Mouse (Mus musculus) monocyte, adult 5-6 weeks (primary cell): ENCODE data around the gene Sbno1. TPM values are rescaled to one million over a fixed set of nuclear protein-coding genes. Genes with fewer than 3 reads are reported as not detected.
"Not testable (repeated sequence)": the region's sequence is repeated elsewhere in the genome, so short reads cannot be mapped to it uniquely, and the experiment has no call there.

Experiments
- ATAC-seq: fragments of 153-309, 156-312 bp; replicated peaks from 2 replicates; pipeline ENCODE4 v1.8.0; 2017; ENCODE audit warnings: mild to moderate bottlenecking; ENCODE audit not compliant: low TSS enrichment, insufficient number of reproducible peaks, severe bottlenecking, poor library complexity, low FRiP score
- total RNA-seq: library from RNA; stranded (forward); fragments of 200-1000, 200-491, 200-594 nt; gene quantifications from 3 replicates; pipeline ENCODE4 v1.2.3, GENCODE M21; 2017

The Sbno1 gene
- total RNA-seq, 1 experiment from 2014 or later = 193 TPM

DNA sequence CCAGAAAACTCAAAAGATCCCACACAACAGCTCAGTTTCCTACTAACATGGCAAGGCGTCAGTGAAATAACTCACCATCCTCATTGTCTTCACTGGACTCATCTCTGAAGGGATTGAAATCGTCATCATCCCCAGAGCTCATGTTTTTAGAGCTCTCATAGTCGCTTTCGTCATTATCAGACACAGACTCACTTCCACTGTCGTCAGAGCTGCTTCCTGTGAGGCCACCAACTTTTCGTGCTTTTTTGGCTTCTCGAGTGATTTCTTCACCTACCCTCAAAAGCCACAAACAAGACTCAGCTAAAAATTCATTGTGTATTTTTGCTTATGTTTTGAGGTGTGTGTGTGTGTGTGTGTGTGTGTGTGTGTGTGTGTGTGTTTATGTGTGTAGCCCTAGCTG, 32.1 kb downstream of the Sbno1 start:
- no peak for ATAC-seq

- no peak for ATAC-seq
These were observed 33.4 kb downstream of the Sbno1 start for GRCm38 (mm10) chr5:124392412-124392811.

DNA sequence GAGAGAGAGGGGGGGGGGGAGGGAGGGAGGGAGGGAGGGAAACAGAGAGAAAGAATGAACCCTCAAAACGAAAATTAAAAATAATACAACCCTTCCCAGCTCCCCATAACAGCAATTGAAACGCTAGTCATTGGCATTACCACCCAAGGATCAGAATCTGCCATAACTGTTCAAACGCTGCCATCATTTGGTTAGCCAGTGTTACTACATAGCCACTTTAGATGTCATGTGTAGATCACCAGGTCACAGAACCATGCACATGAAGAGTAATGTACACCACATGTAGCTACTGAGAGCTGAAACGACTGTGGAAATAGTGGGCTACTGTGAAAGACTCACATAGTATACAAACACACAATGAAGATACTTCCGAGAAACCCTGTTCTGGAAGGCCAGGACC, 37.9 kb downstream of the Sbno1 start:
- ATAC-seq = no peak

GRCm38 (mm10) chr5:124380121-124380520, 45.7 kb downstream of the Sbno1 start:
- ATAC-seq = no peak

DNA sequence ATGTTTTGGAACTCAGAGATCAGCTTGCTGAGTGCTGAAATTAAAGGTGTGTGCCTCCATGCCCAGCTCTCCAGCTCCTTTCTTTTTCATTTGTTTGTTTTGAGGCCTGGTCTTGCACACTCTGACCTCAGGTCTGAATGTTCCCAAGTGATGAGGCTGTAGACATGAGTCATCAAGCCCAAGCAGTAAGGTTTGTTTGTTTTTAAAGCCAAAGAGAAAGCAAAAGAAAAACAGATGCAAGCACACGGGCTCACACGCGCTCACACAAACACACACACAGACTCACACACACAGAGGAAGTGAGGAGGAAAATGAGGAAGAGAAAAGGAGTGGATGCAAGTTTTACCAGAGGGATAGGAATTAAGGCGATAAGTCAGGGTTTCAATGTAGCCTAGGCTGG, 48.7 kb downstream of the Sbno1 start:
- peak; percentile 56 for ATAC-seq

DNA sequence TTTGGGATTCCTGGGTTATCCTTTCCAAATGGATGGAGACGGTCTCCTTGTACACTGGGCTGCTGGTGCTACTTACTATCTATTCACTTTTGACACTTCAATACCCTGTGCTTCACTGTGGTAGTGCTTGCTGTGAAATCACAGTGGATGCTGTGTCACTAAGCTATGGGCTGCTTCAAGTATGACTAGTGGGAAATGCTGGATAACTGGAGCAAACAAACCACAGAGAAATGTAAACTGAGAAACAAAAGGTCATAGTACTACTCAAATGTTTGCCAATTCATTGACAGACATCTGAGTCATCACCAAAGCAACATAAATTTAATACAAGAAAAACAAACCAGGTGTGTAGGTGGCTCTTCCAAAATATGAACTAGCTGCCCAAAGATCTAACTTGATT, 49.4 kb downstream of the Sbno1 start:
- no peak for ATAC-seq

GRCm38 (mm10) chr5:124374298-124374697, 51.5 kb downstream of the Sbno1 start:
- no peak for ATAC-seq

DNA sequence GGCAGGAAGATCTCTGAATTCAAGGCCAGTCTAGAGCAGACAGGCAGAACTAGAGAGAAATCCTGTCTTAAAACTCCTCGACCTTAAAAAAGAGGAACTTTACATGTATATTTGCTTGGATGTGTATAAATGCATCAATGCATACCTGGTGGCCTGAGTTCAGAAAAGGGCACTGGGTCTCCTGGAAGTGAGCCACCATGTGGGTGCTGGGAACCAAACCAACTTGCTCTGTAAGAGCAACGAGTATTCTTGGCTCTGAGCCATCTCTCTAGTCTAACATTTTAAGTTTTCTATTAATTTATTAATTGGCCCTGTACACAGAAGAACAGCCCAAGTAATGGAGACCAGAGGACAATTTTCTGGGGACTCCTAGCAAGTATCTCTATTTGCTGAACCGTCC, 59.1 kb downstream of the Sbno1 start:
- ATAC-seq = no peak

DNA sequence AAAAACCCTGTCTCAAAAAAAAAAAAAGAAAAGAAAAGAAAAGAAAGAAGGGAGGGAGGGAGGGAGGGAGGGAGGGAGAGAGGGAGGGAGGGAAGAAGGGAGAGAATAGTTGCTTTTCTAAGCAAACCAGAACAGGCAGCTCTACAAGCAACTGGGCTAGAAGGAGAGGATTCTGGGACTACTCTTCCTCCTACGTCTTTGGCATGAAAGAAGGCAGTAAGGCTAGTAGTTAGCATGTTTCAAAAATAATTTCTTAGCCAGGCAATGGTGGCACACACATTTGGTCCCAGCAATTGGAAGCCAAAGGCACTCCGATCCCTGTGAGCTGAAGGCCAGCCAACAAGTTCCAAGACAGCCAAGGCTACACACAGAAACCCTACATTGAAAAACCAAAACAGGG, 60.0 kb downstream of the Sbno1 start:
- ATAC-seq = no peak

DNA sequence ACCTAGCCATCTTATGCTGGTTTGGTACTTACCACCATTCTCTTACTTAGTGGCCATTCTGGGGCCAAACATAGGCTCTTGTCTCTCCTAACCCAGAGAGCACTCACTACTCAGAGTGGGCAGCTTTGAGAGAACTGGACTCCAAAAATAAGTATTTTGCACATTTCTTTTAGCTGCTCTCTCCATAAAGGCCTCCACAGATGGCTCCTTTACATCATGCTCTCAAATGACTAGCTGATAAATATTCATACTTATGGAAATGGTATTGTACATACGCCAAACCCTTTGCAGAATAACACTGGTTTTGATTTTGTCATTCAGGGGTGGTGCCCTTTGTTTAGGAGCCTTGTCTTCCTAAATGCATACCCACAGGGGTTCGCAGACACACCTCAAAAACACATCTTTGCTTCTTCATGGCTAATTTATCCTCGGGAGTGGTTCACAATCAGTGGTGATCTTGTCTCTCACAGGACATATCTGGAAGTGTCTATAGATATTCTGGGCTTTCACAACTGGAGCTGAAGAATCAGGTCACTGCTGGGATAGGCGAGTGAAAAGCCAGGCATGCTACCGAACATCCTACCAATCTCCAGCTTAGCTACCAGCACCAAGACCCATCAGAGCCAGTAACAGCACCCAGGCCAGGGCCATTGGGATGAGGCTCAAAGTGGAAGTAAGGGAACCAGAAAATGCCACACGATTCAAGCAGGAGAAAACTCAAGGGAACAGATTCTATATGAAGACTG, 61.5 kb downstream of the Sbno1 start:
- ATAC-seq = no peak

DNA sequence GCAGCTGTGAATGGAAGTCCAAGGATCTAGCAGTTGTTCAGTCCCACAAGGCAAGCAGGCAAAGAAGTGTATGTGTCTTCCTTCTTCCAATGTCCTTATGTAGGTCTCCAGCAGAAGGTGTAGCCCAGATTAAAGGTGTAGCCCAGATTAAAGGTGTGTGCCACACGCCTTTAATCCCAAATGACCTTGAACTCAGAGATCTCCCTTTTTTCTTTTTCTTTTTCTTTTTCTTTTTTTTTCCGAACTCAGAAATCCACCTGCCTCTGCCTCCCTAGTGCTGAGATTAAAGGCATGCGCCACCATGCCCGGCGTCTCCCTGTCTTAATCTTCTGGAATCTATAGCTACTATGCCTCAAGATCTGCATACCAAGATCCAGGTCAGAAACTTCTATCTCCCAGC, 62.8 kb downstream of the Sbno1 start, which contains the start of gene Cdk2ap1:
TSS of gene Cdk2ap1 (minus strand) at position 101 of the 400 bp plus-strand sequence.
- ATAC-seq = not testable (repeated sequence)

DNA sequence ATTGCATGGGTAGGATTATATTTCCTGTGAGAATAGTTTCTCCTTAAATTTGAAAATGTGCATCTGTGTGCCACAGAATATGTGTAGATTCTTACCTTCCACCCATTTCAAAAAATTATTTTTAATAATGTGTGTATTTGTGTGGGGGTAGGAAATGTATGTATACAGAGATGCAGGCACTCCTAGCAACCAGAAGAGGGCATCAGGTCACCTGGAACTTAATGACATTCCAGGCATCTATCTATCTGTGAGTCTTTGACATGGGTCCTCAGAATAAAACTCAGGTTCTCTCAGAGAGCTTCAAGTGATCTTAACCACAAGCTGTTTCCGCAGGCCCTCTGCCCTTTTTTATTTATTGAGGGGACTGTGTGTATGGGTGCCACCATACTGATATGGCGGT, 66.2 kb downstream of the Sbno1 start:
- ATAC-seq = 0 out of 2 replicates have a peak, but pooled peaks have one; percentile 43

- no peak for ATAC-seq
These were observed 69.1 kb downstream of the Sbno1 start for GRCm38 (mm10) chr5:124356695-124357094.

- no peak for ATAC-seq
These were observed 70.3 kb downstream of the Sbno1 start for GRCm38 (mm10) chr5:124355425-124355959.

GRCm38 (mm10) chr5:124354574-124355424, 71.0 kb downstream of the Sbno1 start:
- no peak for ATAC-seq

DNA sequence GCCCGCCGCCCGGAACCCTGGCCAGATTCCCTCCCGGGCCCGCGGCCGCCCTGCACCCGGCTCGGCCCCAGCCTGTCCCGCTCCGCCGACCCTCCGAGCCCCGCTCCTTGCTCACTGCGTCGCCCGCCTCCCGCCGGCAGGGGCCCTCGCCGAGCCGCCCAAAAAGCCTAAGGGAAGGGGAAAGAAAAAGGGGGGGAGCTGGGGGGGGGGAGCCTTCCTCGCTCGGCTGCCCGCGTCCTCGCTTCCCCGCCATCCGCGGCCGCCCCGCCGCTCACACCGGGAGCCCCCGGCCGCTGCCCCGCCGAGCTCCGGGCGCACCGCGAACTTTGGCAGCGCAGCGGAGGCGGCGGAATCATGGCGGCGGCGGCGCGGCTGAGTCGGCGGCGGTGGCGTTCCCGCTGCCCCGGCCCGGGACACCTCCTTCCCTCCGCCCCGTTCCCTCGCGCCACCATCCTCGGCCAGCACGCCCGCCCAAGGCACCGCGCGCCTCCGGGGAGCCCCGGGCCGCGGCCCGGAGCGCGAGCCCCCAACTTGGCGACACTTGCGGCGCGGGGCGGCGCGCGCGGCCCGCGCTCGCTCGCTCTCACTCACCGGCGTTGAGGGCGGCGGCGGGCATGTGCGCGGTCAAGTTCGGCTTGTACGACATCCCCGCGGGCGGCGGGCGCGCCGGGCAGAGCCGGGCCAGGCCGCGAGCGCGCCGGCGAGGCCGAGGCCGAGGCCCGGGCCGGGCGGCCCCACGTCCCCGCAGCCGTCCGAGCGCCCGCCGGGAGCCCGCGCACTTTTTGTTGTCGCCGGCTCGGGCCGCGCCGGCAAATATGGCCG, 71.9 kb downstream of the Sbno1 start:
- no peak for ATAC-seq

- no peak for ATAC-seq
These were observed 72.6 kb downstream of the Sbno1 start for GRCm38 (mm10) chr5:124353011-124353725.
